Mouse (Mus musculus) hindbrain, embryonic 11.5 days (tissue): ENCODE data around the gene Slc17a7. TPM values are rescaled to one million over a fixed set of nuclear protein-coding genes. Genes with fewer than 3 reads are reported as not detected.
"Not testable (repeated sequence)": the region's sequence is repeated elsewhere in the genome, so short reads cannot be mapped to it uniquely, and the experiment has no call there.

Experiments
- ATAC-seq: fragments of 200-750 bp; cut with Nextera tagmentation; 2 replicates; pipeline ENCODE4 v1.8.0; 2017; ENCODE audit warnings: mild to moderate bottlenecking, moderate TSS enrichment, moderate library complexity; ENCODE audit not compliant: low FRiP score
- DNase-seq: peaks from one replicate; pipeline ENCODE4 v3.0.0-alpha.2; 2015; ENCODE audit warnings: low spot score
- H3K27ac ChIP-seq: fragments of 300-500 bp; sonication (generic); 2 replicates; pipeline ENCODE4 v1.5.1; 2014; ENCODE audit warnings: mild to moderate bottlenecking, low read depth, low read length
- H3K27me3 ChIP-seq: fragments of 300-500 bp; sonication (generic); 2 replicates; pipeline ENCODE4 v1.6.1; 2014; ENCODE audit warnings: mild to moderate bottlenecking, low read length, moderate library complexity, mixed read lengths; ENCODE audit not compliant: control insufficient read depth, insufficient read depth
- H3K36me3 ChIP-seq: fragments of 300-500 bp; sonication (generic); 2 replicates; pipeline ENCODE4 v1.6.1; 2014; ENCODE audit warnings: mild to moderate bottlenecking, low read length, moderate library complexity, mixed read lengths; ENCODE audit not compliant: control insufficient read depth, insufficient read depth
- H3K4me1 ChIP-seq: fragments of 300-500 bp; sonication (generic); replicated peaks from 2 replicates; pipeline ENCODE4 v1.6.1; 2014; ENCODE audit warnings: low read length, mixed read lengths; ENCODE audit not compliant: control insufficient read depth, insufficient read depth
- H3K4me2 ChIP-seq: fragments of 300-500 bp; sonication (generic); replicated peaks from 2 replicates; pipeline ENCODE4 v1.6.1; 2014; ENCODE audit warnings: mild to moderate bottlenecking, low read depth, low read length
- H3K4me3 ChIP-seq: fragments of 300-500 bp; sonication (generic); 2 replicates; pipeline ENCODE4 v1.5.1; 2014; ENCODE audit warnings: low read depth, low read length
- H3K9ac ChIP-seq: fragments of 300-500 bp; sonication (generic); 2 replicates; pipeline ENCODE4 v1.6.1; 2014; ENCODE audit warnings: low read depth, low read length
- H3K9me3 ChIP-seq: fragments of 300-500 bp; sonication (generic); 2 replicates; pipeline ENCODE4 v1.6.1; 2016; ENCODE audit warnings: low read length; ENCODE audit not compliant: control insufficient read depth
- WGBS: fragments of 180-500 bp; shearing (Covaris S2); extraction: QIAGEN DNeasy Blood & Tissue Kit; methylation state at CpG from one replicate; pipeline ENCODE4 v1.1.7; 2014; 5-methylcytosine and 5-hydroxymethylcytosine counted together
- polyA plus RNA-seq: library from polyadenylated mRNA; unstranded; fragments of >200 nt; fragmentation: Nextera tagmentation; extraction: Ambion mirVana; gene quantifications from 2 replicates; pipeline ENCODE4 v1.2.1, GENCODE M21; 2014

The Slc17a7 gene
- polyA plus RNA-seq, 1 experiment from 2014 or later = 0.51 TPM

DNA sequence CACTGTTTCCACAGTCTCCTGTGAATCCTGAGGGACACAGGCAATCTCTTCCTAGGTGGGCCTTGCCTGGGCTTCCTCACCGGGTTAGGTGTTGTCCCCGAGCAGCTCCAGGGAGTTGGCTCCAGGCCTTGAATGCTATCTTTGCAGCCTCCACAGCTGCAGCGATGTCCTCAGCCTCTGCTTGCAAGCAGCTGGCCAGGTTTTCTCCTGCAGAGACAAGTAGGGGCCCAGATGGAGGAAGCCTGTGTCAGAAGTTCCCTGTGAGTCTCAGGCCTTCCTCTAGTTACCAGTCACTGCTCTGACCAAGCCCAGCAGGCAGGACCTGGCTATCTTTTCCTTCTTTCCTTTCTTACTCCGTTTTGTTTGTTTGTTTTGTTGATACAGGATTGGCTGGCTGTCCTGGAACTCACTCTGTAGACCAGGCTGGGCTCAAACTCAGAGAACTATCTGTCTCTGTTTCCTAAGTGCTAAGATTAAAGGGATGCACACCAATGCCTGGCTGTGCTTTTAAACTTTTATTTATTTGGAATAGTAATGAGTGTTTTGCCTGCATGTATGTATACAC, 15.1 kb upstream of the Slc17a7 start:
- Histone ChIP-seq H3K4me2 (no peak overlapping the region), H3K4me1 (no peaks in the 10 kb centered on the region; the same call in 1 of the 2 replicates), H3K9me3 (no peaks in the 10 kb centered on the region), H3K36me3 (no peaks in the 10 kb centered on the region), H3K27me3 (no peaks in the 10 kb centered on the region), H3K9ac (no peak overlapping the region), H3K27ac (no peak overlapping the region), H3K4me3 (no peak overlapping the region)
- ATAC-seq (no peak), DNase-seq (no peak)
- 63% methylated on average over 4 of the region's 4 CpGs for WGBS

DNA sequence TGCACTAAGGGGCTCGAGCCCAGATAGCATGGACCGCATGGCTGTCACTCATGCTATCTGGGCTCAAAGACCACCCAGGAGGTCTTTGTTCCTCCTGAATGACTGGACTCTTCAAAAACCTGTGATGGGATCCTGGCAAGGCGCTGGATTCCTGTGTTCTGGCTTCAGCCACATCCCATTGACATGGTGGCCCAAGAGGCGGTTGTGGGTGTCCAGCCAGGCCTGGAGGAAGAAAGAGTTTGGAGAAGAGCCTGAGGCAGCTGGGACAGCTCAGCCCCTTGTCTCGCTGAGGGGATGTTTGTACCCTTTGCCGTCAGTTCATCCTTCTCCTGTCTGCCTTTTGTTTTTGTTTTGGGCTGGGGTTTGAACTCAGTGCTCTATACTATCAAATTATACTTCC, 14.2 kb upstream of the Slc17a7 start:
- Histone ChIP-seq H3K4me2 (no peak overlapping the region), H3K4me3 (no peak overlapping the region), H3K4me1 (no peaks in the 10 kb centered on the region; the same call in 1 of the 2 replicates), H3K9me3 (no peaks in the 10 kb centered on the region), H3K9ac (peak overlapping the region; percentile 8; the same call in 1 of the 2 replicates), H3K36me3 (no peaks in the 10 kb centered on the region), H3K27ac (no peak overlapping the region), H3K27me3 (no peaks in the 10 kb centered on the region)
- DNase-seq (no peak), ATAC-seq (no peak)
- 39% methylated on average over 6 of the region's 6 CpGs for WGBS

GRCm38 (mm10) chr7:45150321-45150720, 13.4 kb upstream of the Slc17a7 start:
- no peak for ATAC-seq
- H3K27ac ChIP-seq = no peak overlapping the region
- no peak overlapping the region for H3K4me3 ChIP-seq
- no peak overlapping the region for H3K4me2 ChIP-seq
- no peak overlapping the region for H3K9ac ChIP-seq
- no peaks in the 10 kb centered on the region for H3K9me3 ChIP-seq
- no peaks in the 10 kb centered on the region for H3K36me3 ChIP-seq
- H3K4me1 ChIP-seq = peaks cover 2% of the 10 kb centered on the region; the same call in 1 of the 2 replicates
- no peaks in the 10 kb centered on the region for H3K27me3 ChIP-seq
- 59% methylated on average over 4 of the region's 4 CpGs for WGBS
- no peak for DNase-seq

DNA sequence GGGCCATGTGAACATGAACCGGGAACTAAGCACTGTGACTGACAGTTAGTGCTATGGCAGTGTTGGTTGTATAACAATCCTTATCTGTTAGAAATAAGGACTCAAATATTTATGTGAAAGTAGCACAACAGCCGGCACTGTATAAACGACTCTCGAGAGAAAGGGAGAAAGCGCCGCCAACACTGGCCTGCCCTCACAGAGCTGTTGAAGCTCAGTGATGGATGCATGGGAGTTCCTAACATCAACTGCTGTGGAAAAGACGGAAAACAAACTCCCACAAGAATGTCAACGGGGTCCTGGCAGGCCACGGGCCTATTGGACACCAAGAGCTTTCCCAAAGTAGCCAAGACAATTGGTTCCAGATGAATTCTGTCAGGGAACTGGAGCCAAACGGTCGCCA, 12.4 kb upstream of the Slc17a7 start:
- Histone ChIP-seq H3K9me3 (no peaks in the 10 kb centered on the region), H3K36me3 (no peaks in the 10 kb centered on the region), H3K27ac (no peak overlapping the region), H3K4me3 (no peak overlapping the region), H3K4me2 (no peak overlapping the region), H3K27me3 (no peaks in the 10 kb centered on the region), H3K9ac (no peak overlapping the region), H3K4me1 (peaks cover 2% of the 10 kb centered on the region; the same call in 1 of the 2 replicates)
- ATAC-seq (no peak), DNase-seq (no peak)
- WGBS = 61% methylated on average over 11 of the region's 11 CpGs

DNA sequence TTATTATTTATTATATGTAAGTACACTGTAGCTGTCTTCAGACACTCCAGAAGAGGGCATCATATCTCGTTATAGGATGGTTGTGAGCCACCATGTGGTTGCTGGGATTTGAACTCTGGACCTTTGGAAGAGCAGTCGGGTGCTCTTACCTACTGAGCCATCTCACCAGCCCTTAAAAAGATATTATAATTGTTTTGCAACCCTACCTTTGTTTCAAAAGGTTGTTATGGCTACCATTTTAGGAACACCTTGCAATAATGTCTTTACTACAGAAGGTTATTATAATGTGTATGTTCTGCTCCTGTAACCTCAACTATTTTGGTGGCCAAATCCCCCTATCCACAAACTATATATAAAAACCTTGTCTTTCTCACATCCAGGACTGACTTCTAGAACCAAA, 10.7 kb upstream of the Slc17a7 start:
- H3K4me1 ChIP-seq, H3K36me3 ChIP-seq, ATAC-seq, H3K4me3 ChIP-seq, H3K27ac ChIP-seq, H3K27me3 ChIP-seq, H3K4me2 ChIP-seq, DNase-seq, H3K9me3 ChIP-seq: not testable (repeated sequence)
- H3K9ac ChIP-seq = peak overlapping the region; percentile 91; the same call in 1 of the 2 replicates
- 91% methylated on average over 2 of the region's 2 CpGs for WGBS

DNA sequence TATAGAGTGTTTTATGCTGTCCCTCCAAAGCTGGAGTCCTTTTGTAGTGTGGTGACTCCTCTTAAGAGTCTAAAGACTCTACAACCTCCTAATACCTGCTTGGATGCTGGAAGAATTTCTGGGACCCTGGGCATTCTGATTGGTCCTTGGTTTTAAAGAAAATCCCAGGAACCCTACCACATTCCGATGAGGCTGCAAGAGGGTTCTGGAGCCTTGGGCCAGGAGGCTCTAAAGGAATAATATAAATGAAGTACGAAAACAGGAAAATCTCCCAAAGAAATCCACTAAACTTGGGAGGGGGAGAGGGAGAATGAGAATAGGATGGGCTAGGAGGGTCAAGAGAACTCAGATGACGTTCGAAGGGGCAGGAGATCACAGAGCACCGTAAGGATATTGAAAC, 10.2 kb upstream of the Slc17a7 start:
- peak overlapping the region; percentile 65 for H3K4me3 ChIP-seq
- H3K9ac ChIP-seq = peak overlapping the region; percentile 91
- H3K4me2 ChIP-seq = peak overlapping the region; percentile 74
- H3K27ac ChIP-seq = peak overlapping the region; percentile 80
- H3K36me3 ChIP-seq = 0 out of 2 replicates have a peak, but pooled peaks cover 2% of the 10 kb centered on the region
- 9% methylated on average over 5 of the region's 5 CpGs for WGBS
- DNase-seq (no peak), ATAC-seq (peak; percentile 25; the same call in 1 of the 2 replicates)
- peaks cover 2% of the 10 kb centered on the region; the same call in 1 of the 2 replicates for H3K4me1 ChIP-seq
- no peaks in the 10 kb centered on the region for H3K27me3 ChIP-seq
- no peaks in the 10 kb centered on the region for H3K9me3 ChIP-seq

DNA sequence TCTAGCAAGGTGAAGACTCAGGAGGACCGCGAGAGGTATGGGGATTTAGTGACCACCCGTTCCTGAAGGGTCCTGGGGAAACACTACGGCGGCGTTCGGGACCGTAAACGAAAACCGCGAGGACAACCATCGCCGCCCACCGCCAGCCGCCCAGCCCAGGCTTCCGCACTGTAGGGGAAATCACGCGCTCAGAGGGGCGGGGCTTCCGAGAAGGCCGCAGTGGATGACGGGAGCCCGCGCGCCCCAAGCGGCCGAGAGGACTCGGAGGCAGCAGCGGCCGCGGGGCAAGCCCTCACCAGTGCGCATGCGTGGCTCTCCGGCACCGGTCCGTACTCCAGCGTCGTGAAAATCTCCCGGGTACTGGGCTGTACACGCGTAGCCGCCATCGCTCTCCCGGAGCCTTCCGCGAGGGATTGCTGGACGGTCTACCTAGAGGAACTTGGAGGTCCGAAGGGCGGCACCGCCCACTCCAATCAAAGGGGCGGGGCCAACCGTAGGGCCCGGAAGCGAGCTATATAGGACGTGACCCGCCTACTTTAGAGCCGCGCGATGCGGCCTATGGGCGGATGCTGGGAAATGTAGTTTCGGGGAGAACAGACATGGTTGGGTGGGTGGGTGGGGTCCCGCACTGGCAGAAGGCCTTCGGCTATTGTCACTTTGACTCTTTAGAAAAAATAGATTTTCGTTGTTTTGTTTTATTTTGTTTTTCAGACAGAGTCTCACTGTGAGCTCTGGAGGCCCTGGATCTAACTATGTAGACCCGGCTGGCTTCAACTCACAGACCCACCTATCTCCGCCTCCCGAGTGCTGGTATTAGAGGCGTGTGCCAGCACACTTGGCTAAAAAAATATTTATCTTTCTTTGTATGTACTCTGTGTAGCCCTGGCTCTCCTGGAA, 9.4 kb upstream of the Slc17a7 start, which contains the start of the genes Pih1d1 and Aldh16a1:
Gene Pih1d1 (plus strand): TSS at position 208 of the 897 bp plus-strand sequence.
Gene Aldh16a1 (minus strand): TSS at position 489 of the 897 bp plus-strand sequence.
- peak within 1 kb of the TSS; percentile 65 for H3K4me3 ChIP-seq
- H3K27ac ChIP-seq = peak within 1 kb of the TSS; percentile 80
- WGBS = 5% methylated on average over 68 of the region's 69 CpGs
- DNase-seq (peak; percentile 99), ATAC-seq (peak; percentile 96)
- H3K4me2 ChIP-seq = peak within 1 kb of the TSS; percentile 74
- H3K9ac ChIP-seq = peak within 1 kb of the TSS; percentile 91
- 0 out of 2 replicates have a peak, but pooled peaks cover 2% of the 10 kb centered on the region for H3K36me3 ChIP-seq
- H3K27me3 ChIP-seq = no peaks in the 10 kb centered on the region
- H3K9me3 ChIP-seq = no peaks in the 10 kb centered on the region
- peaks cover 2% of the 10 kb centered on the region; the same call in 1 of the 2 replicates for H3K4me1 ChIP-seq

GRCm38 (mm10) chr7:45154993-45155514, 8.7 kb upstream of the Slc17a7 start:
- Histone ChIP-seq H3K27me3 (no peaks in the 10 kb centered on the region), H3K27ac (no peak overlapping the region), H3K4me2 (peak overlapping the region; percentile 74), H3K4me1 (peaks cover 2% of the 10 kb centered on the region; the same call in 1 of the 2 replicates), H3K36me3 (0 out of 2 replicates have a peak, but pooled peaks cover 2% of the 10 kb centered on the region), H3K4me3 (peak overlapping the region; percentile 65), H3K9ac (0 out of 2 replicates have a peak overlapping the region, but pooled peaks have one; percentile 91), H3K9me3 (no peaks in the 10 kb centered on the region)
- WGBS = 78% methylated on average over 12 of the region's 12 CpGs
- peak; percentile 61 for DNase-seq
- peak; percentile 51 for ATAC-seq
